Mouse (Mus musculus) embryonic facial prominence, embryonic 12.5 days (tissue): Measurements from ENCODE around the gene Tas1r2. TPM values are rescaled to one million over a fixed set of nuclear protein-coding genes. Genes with fewer than 3 reads are reported as not detected.

Experiments
- ATAC-seq: fragments of 200-750 bp; cut with Nextera tagmentation; 2 replicates; pipeline ENCODE4 v1.8.0; 2017; ENCODE audit not compliant: insufficient number of reproducible peaks, insufficient read depth, low FRiP score, low TSS enrichment
- H3K27ac ChIP-seq: fragments of 300-500 bp; sonication (generic); 2 replicates; pipeline ENCODE4 v1.5.1; 2016; ENCODE audit warnings: mild to moderate bottlenecking
- H3K27me3 ChIP-seq: fragments of 300-500 bp; sonication (generic); 2 replicates; pipeline ENCODE4 v1.6.1; 2016; ENCODE audit warnings: mild to moderate bottlenecking, moderate library complexity
- H3K36me3 ChIP-seq: fragments of 300-500 bp; sonication (generic); 2 replicates; pipeline ENCODE4 v1.6.1; 2016; ENCODE audit warnings: mild to moderate bottlenecking
- H3K4me1 ChIP-seq: fragments of 300-500 bp; sonication (generic); 2 replicates; pipeline ENCODE4 v1.6.1; 2016
- H3K4me2 ChIP-seq: fragments of 300-500 bp; sonication (generic); replicated peaks from 2 replicates; pipeline ENCODE4 v1.6.1; 2016; ENCODE audit warnings: mild to moderate bottlenecking, moderate library complexity
- H3K4me3 ChIP-seq: fragments of 300-500 bp; sonication (generic); 2 replicates; pipeline ENCODE4 v1.5.1; 2016; ENCODE audit warnings: mild to moderate bottlenecking
- H3K9ac ChIP-seq: fragments of 300-500 bp; sonication (generic); 2 replicates; pipeline ENCODE4 v1.6.1; 2016; ENCODE audit warnings: mild to moderate bottlenecking, moderate library complexity
- H3K9me3 ChIP-seq: fragments of 300-500 bp; sonication (generic); 2 replicates; pipeline ENCODE4 v1.6.1; 2016; ENCODE audit warnings: mild to moderate bottlenecking, moderate library complexity
- WGBS: fragments of 180-500 bp; shearing (Covaris S2); methylation state at CpG from one replicate; pipeline ENCODE4 v1.1.7; 2016; 5-methylcytosine and 5-hydroxymethylcytosine counted together
- polyA plus RNA-seq: library from polyadenylated mRNA; unstranded; fragments of >200 nt; fragmentation: Nextera tagmentation; extraction: Ambion mirVana; gene quantifications from 2 replicates; pipeline ENCODE4 v1.2.1, GENCODE M21; 2016

The Tas1r2 gene
- not detected in 2 replicates for polyA plus RNA-seq

DNA sequence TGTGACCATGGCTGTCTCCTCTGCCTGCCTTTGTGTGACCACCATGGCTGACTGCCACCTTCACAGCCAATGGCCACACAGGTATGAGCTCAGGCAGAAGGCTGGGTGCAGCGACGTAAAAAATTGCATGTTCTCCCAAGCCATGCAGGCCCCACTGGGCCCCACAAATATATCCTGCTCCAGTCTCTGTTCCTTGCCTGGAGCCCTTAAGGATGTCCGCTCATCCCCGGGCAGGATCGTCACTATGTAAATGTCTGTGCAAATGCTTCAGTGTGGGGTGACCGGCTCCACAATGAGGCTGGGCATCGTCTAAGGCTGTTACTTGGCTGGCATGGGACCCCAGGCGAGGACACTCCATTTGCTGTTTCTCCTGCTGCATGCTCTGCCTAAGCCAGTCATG, at the start of gene Tas1r2:
Gene Tas1r2, plus strand, starts transcription at position 301 of the 400 bp plus-strand sequence.
- 82% methylated on average over 8 of the region's 8 CpGs for WGBS
- 0 out of 2 replicates have a peak, but pooled peaks cover 2% of the 10 kb centered on the region for H3K27me3 ChIP-seq
- H3K4me2 ChIP-seq: no peak within 1 kb of the TSS
- no peak within 1 kb of the TSS for H3K9ac ChIP-seq
- H3K4me1 ChIP-seq: no peaks in the 10 kb centered on the region
- ATAC-seq: no peak
- peaks cover 5% of the 10 kb centered on the region for H3K36me3 ChIP-seq
- no peaks in the 10 kb centered on the region for H3K9me3 ChIP-seq
- H3K4me3 ChIP-seq: no peak within 1 kb of the TSS
- no peak within 1 kb of the TSS for H3K27ac ChIP-seq

DNA sequence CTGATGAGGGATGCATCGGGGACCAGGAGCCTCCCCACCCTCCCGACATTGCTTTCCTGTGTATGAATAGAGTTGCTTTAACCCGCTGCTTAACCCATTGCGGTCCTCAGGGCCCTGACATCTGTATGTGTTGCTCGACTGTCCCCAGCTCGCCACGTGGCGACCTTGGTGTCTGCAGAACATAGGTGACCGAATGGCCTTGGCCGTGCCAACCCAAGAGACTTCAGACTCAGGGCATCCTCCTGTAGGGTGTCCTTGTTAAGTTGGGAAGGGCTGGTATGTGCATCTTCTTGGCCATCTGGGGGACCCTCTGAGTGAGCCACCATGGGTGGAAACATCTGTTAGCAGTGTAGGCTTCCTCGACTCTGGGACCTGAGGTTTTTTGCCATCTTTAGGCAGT, 48.1 kb upstream of the Tas1r2 start:
- peaks cover 12% of the 10 kb centered on the region for H3K36me3 ChIP-seq
- H3K4me1 ChIP-seq: peaks cover 18% of the 10 kb centered on the region
- H3K4me3 ChIP-seq: no peak overlapping the region
- no peaks in the 10 kb centered on the region for H3K9me3 ChIP-seq
- H3K9ac ChIP-seq: no peak overlapping the region
- no peak for ATAC-seq
- no peak overlapping the region for H3K27ac ChIP-seq
- H3K4me2 ChIP-seq: no peak overlapping the region
- WGBS: 90% methylated on average over 11 of the region's 11 CpGs
- H3K27me3 ChIP-seq: no peaks in the 10 kb centered on the region

DNA sequence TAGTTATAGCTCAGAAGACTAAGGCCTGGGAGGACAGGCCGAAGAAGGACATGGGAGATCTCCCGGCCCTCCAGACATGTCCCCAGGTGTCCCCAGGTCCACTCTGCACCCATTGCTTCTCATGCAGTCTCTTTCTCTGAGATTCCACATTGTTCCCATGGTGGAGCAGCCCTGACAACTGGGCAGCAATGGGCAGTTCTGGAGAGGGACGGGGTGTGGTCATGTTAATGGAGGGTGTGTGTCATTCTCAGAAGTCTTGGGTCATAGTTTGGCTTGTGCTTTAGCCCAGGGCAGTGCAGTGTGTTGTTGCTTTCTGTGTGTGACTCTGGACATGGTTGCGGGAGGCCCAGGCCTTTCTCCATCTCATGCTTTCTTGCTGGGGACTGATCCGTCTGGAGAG, 46.6 kb upstream of the Tas1r2 start:
- ATAC-seq: no peak
- 93% methylated on average over 5 of the region's 5 CpGs for WGBS
- peaks cover 12% of the 10 kb centered on the region for H3K36me3 ChIP-seq

DNA sequence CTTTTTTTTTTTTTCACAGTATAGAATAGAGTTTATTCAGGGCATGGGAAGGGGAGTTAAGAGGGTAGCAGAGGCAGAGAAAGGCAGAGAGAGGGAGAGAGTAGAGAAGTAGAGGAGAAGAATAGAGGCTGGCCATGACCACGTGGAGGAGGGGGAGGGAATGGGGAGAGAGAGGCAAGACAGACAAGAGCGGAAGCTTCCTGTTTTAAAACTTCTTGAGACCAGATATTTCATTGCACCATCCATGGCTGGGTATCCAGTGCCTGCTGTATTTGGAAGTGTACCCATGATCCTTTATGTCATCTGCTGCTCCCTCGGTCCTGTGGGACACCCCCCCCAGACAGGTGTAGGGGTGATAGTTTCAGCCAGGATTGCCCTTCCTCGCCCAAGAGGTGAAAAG, 44.4 kb upstream of the Tas1r2 start:
- Histone ChIP-seq H3K4me1 (peaks cover 6% of the 10 kb centered on the region; the same call in 1 of the 2 replicates), H3K9me3 (no peaks in the 10 kb centered on the region), H3K27me3 (no peaks in the 10 kb centered on the region), H3K4me2 (no peak overlapping the region), H3K9ac (no peak overlapping the region), H3K4me3 (no peak overlapping the region), H3K27ac (no peak overlapping the region), H3K36me3 (peaks cover 24% of the 10 kb centered on the region)
- WGBS: 75% methylated on average over 4 of the region's 4 CpGs
- no peak for ATAC-seq

More for the DNA sequence above, 46.6 kb upstream of the Tas1r2 start:
- Histone ChIP-seq H3K9me3 (no peaks in the 10 kb centered on the region), H3K9ac (no peak overlapping the region), H3K27ac (no peak overlapping the region), H3K4me3 (no peak overlapping the region), H3K4me1 (peaks cover 15% of the 10 kb centered on the region), H3K27me3 (no peaks in the 10 kb centered on the region), H3K4me2 (no peak overlapping the region)

DNA sequence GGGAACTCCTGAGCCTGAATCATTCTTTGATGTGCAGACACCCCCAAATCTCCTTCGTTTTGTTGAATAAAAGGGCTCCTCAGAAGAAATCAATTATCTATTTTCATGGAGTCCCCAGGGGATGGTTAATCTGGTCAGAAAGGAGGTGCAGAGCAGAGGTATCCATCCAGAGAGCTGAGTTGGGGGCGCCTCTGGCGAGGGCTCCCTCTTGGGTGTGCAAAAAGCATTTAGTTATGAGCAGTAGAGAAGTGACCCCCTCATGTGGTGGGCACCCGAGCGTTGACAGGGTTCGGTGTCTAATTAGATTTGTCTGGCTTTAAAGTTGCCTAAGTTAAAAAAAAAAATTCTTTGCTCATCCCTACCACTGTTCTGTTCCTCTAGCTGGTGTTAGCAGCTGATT, 42.4 kb upstream of the Tas1r2 start:
- ATAC-seq: no peak
- H3K27ac ChIP-seq: peak overlapping the region; percentile 50
- H3K4me3 ChIP-seq: no peak overlapping the region
- peaks cover 6% of the 10 kb centered on the region; the same call in 1 of the 2 replicates for H3K4me1 ChIP-seq
- H3K36me3 ChIP-seq: peaks cover 36% of the 10 kb centered on the region
- WGBS: 37% methylated on average over 6 of the region's 6 CpGs
- no peaks in the 10 kb centered on the region for H3K9me3 ChIP-seq
- no peaks in the 10 kb centered on the region for H3K27me3 ChIP-seq
- H3K9ac ChIP-seq: no peak overlapping the region
- H3K4me2 ChIP-seq: peak overlapping the region; percentile 41

DNA sequence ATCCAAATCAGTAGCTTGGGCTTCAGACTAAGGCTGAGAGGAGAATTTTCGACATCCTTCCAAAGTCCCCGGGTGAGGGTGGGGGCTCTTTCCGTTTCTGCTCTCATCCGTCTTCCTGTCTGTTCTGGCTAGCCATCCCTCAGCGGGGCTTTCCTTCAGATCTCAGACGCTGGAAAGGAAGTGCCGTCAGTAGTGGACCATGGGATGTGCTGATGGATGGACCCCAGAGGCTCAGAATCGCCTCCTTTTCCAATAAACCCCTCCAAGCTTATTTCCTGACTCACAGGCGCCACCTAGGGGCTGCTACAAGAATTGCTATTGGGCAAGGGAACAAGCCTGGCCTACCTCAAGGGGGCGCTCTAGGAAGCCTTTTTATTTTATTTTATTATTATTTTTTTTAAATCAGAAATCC, 41.8 kb upstream of the Tas1r2 start:
- ATAC-seq: peak; percentile 36; the same call in 1 of the 2 replicates
- Histone ChIP-seq H3K4me3 (no peak overlapping the region), H3K9me3 (no peaks in the 10 kb centered on the region), H3K36me3 (peaks cover 35% of the 10 kb centered on the region), H3K4me2 (peak overlapping the region; percentile 41), H3K9ac (no peak overlapping the region), H3K27ac (peak overlapping the region; percentile 50; the same call in 1 of the 2 replicates), H3K4me1 (peaks cover 6% of the 10 kb centered on the region; the same call in 1 of the 2 replicates), H3K27me3 (no peaks in the 10 kb centered on the region)
- 6% methylated on average over 10 of the region's 10 CpGs for WGBS

DNA sequence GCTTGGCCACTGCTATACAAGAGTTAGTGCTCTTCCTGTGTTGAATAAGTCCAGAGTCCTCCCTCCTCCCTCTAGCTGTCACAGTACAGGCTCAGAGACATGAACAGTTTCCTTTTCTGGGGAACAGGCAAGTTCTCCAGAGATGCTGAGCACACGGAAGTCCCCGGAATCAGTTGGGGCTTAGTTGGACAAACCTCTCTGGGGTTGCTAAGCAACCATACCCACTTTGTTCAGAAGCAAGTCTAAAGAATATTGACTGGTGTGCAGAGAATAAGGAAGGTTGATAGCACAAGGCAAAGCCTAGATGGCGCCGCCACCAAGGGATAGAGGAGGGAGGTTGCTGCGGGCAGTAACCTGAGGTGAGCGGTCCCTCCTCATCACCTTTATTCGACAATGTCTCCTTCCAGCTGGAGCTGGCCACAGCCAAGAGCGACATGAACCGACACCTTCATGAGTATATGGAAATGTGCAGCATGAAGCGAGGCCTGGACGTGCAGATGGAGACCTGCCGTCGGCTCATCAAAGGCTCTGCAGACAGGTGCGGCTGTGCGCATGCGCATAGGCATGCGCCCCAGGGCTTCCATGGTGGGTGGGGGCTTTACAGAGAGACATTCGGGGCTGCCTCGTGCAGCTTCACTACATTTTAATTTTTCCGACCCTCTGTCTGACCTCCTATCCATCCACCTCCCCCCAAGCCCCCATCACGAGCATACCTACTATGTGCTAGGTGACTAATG, 38.6 kb upstream of the Tas1r2 start:
- ATAC-seq: no peak

DNA sequence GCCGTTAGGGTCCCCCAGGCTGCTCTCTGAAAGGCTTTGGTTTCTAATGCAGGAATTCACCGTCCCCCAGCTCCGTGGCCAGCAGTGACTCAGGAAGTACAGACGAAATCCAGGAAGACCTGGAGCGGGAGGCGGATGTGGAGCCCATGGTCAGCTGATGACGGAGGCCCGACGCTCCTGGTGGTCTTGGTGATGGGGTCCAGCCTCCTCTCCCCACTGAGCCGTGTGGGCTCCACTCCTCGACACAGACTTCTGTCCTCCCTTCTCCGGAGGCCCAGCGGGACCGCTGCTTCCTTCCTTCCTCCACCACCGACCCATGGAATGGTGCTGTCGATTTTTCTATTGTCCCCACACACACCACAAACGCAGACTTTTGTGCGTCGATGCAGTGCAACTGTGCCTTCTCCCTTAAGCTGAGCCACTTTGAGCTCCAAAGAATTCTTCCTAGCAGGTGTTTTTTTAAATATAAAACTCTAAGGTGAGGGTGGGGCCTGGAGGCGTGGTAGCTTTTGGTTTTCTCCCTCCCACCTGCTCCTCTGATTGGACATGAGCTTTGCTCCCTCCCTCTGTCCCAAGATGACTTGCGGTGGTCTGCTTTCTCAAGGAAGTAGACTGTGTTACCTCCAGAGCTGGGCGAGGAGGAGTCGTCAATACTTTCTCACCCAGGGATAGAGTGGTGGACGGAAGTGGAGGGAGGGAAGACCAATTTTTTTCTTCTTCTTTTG, 36.9 kb upstream of the Tas1r2 start:
- peak; percentile 64; the same call in 1 of the 2 replicates for ATAC-seq
- Histone ChIP-seq H3K36me3 (peaks cover 24% of the 10 kb centered on the region), H3K9ac (no peak overlapping the region), H3K4me1 (no peaks in the 10 kb centered on the region), H3K4me3 (peak overlapping the region; percentile 31), H3K27ac (0 out of 2 replicates have a peak overlapping the region, but pooled peaks have one; percentile 48), H3K9me3 (no peaks in the 10 kb centered on the region), H3K4me2 (peak overlapping the region; percentile 44), H3K27me3 (no peaks in the 10 kb centered on the region)
- WGBS: 17% methylated on average over 24 of the region's 24 CpGs

More for the DNA sequence above, 38.6 kb upstream of the Tas1r2 start:
- 92% methylated on average over 21 of the region's 21 CpGs for WGBS
- H3K4me1 ChIP-seq: peaks cover 6% of the 10 kb centered on the region; the same call in 1 of the 2 replicates
- H3K4me2 ChIP-seq: no peak overlapping the region
- no peaks in the 10 kb centered on the region for H3K27me3 ChIP-seq
- H3K9ac ChIP-seq: no peak overlapping the region
- no peak overlapping the region for H3K4me3 ChIP-seq
- peaks cover 24% of the 10 kb centered on the region for H3K36me3 ChIP-seq
- H3K27ac ChIP-seq: no peak overlapping the region
- H3K9me3 ChIP-seq: no peaks in the 10 kb centered on the region

DNA sequence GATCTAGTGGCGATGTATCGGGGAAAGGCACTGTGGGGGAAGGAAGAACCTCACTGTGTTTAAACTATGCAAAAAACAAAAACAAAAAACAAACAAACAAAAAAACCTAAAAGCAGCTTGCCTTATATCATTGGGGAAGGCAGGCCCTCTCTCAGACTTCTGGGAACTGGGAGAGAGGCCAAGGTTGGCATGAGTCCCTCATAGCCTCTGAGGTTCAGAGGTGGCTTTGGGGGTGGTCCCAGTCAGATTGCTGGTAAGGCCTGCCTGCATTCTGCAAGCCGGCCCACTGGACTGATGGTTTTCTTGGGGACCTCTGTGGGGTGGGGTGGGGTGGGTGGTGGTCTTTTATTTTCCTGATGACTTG, 36.4 kb upstream of the Tas1r2 start:
- Histone ChIP-seq H3K27me3 (no peaks in the 10 kb centered on the region), H3K4me3 (no peak overlapping the region), H3K27ac (no peak overlapping the region), H3K36me3 (peaks cover 24% of the 10 kb centered on the region), H3K9ac (no peak overlapping the region), H3K4me2 (peak overlapping the region; percentile 44), H3K9me3 (no peaks in the 10 kb centered on the region), H3K4me1 (0 out of 2 replicates have a peak, but pooled peaks cover 3% of the 10 kb centered on the region)
- no peak for ATAC-seq
- WGBS: 52% methylated on average over 3 of the region's 3 CpGs

DNA sequence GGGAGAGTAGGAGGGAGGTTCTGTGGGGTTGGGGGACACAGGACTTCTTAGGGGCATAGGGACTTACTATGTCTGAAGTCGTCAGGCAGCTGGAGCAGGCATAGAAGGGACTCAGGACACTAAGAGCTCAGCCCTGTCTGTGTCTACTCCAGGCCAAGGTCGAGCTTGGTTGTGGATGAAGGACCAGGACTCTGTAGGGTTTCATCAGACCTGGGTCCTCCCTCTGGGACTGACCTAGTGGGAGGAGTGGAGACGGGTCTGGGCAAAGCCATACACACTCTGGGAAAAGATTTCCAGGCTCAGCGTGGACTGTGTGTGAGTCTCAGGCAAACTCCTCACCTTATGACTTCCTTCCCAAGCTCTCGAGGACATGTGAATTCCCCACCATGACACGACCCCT, 33.6 kb upstream of the Tas1r2 start:
- H3K27me3 ChIP-seq: no peaks in the 10 kb centered on the region
- no peak overlapping the region for H3K4me3 ChIP-seq
- no peak for ATAC-seq
- no peak overlapping the region for H3K27ac ChIP-seq
- H3K36me3 ChIP-seq: peaks cover 5% of the 10 kb centered on the region
- H3K4me1 ChIP-seq: peaks cover 18% of the 10 kb centered on the region
- H3K4me2 ChIP-seq: no peak overlapping the region
- no peaks in the 10 kb centered on the region for H3K9me3 ChIP-seq
- WGBS: 72% methylated on average over 6 of the region's 6 CpGs
- H3K9ac ChIP-seq: no peak overlapping the region

DNA sequence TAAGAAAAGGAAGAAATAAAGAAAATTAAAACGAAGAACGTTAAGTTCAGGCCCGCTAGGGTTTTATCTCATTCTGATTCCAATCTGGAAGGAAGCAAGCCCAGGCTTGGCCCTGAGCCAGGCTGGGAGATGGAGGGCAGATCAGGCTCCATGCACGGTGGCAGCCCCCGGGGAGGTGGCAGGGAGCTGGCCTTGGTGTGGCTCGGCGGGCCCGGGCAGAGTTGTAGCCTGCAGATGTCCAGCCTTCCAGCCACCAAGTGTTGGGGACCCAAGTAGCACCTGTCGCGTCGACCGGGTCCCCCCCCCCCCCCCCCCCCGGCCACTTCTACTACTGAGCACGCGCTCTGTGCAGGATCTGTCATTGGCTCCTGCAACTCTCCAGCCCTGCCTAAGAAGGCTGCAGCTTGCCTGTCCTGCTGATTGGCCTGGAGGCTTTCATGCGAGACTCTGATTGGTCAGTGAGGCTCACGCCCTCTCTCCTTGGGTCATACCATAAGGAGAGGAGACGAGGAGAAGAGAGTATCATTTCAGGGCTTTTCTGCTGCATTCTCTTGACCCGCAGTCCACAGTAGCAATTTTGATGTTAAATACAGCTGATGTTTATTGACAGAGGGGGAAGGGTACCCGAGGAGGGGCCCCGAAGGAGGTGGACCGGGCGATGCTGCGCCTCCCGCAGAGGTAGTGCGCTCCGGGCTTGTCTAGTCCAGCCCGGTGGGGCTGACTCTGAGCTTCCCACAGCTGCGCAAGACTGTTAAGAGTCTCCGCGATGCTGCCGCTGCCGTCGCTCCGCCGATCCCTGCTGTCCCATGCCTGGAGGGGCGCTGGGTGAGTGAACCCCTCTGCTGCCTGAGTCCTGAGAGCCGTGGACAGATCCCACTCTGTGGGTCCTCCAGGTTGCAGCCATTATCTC, 30.7 kb upstream of the Tas1r2 start, which contains the start of gene Aldh4a1:
Gene Aldh4a1, plus strand, starts transcription at position 494 of the 910 bp plus-strand sequence.
- H3K36me3 ChIP-seq: no peaks in the 10 kb centered on the region
- peak within 1 kb of the TSS; percentile 72 for H3K9ac ChIP-seq
- under 1% methylated on average over 33 of the region's 38 CpGs for WGBS
- no peaks in the 10 kb centered on the region for H3K9me3 ChIP-seq
- ATAC-seq: peak; percentile 99
- peak within 1 kb of the TSS; percentile 73 for H3K27ac ChIP-seq
- no peaks in the 10 kb centered on the region for H3K27me3 ChIP-seq
- peak within 1 kb of the TSS; percentile 72 for H3K4me2 ChIP-seq
- H3K4me1 ChIP-seq: peaks cover 18% of the 10 kb centered on the region
- H3K4me3 ChIP-seq: peak within 1 kb of the TSS; percentile 71
